Mouse (Mus musculus) layer of hippocampus, adult 2 months (tissue): ENCODE results near the gene Foxn3. TPM values are rescaled to one million over a fixed set of nuclear protein-coding genes. Genes with fewer than 3 reads are reported as not detected.

Source experiments
- DNase-seq, 2 experiments: peaks; one replicate each; pipeline ENCODE4 v3.0.0; 2022; ENCODE audit warnings: low spot score in 2 of 2
- H3K27ac ChIP-seq: fragments of 200-600 bp; 2 replicates; pipeline ENCODE4 v1.8.1; 2022
- H3K4me3 ChIP-seq: fragments of 200-600 bp; 2 replicates; pipeline ENCODE4 v1.8.1; 2022; ENCODE audit warnings: mild to moderate bottlenecking
- CTCF ChIP-seq: fragments of 200-600 bp; conservative IDR thresholded peaks from 2 replicates; pipeline ENCODE4 v1.8.1; 2022; ENCODE audit warnings: antibody characterized with exemption, mild to moderate bottlenecking, moderate library complexity
- total RNA-seq, 2 experiments: library from RNA; stranded (reverse); gene quantifications; 2 replicates each; pipeline ENCODE4 v1.2.3; 2021

Foxn3 gene
- total RNA-seq, 2 experiments from 2014 or later, result 45.9 to 53.7 TPM

DNA sequence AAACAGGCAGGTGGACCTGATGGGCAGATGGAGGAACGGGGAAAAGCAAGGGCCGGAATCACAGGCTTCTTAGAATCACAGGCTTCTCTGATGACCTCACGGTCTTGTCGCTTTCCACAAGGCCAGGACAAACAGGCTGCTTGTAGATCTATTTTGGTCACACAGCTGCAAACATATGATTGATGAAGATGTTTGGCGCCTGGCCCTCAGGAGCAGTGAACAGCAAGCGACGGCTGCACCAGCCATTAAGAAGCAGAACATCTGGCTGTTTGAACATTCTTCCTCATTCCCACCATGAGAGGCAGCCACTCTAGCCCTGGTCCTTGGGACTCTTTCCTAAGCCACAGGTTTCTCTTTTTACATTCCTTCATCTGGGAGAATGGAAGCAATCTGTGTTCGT lies 294.0 kb downstream of the Foxn3 start:
- no peak overlapping the region; the same call in 1 of the 2 replicates for H3K27ac ChIP-seq

DNA sequence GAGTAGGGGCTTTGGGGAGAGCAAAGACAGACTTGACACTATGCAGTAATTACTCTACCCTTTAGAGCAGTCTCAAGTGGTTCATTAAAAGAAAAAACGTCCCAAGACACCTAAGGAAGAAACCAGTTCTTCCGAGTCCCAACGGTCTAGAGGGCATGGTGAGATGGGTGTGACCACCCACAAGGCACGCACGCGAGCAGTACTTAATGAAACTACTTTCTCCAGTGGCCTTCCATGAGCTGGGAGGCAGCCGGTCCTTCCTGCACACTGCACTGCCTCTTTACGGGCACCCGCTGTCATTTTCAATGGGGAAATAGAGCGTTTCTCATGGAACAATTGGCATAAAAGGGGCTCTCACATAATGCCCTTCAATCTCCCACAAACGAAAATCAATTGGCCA lies 294.4 kb downstream of the Foxn3 start:
- Histone ChIP-seq H3K27ac (no peak overlapping the region; the same call in 1 of the 2 replicates), H3K4me3 (no peak overlapping the region)
- no peak for TF ChIP-seq CTCF
- no peak for DNase-seq

More for the DNA sequence above, 294.0 kb downstream of the Foxn3 start:
- TF ChIP-seq CTCF, result no peak
- DNase-seq, result no peak
- H3K4me3 ChIP-seq, result no peak overlapping the region

DNA sequence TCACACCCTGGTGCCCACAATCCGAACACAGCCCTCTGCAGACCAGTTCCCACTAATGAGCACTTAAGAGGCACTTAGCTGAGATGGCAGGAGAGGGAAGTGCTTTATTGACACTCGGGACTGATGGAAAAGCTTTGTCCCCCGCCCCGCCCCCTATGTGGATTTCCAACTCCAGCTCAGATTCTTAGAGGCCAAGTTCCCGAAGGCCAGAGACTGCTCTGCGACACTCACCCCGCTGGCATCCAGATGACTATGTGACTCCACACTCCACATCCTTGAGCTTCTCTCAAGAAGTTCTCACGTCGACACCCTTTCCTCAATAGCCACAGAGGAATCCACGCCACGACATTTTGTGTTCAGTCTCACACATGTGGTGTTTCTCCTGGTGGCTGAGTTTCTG lies 295.6 kb downstream of the Foxn3 start:
- no peak overlapping the region for H3K4me3 ChIP-seq
- H3K27ac ChIP-seq, result no peak overlapping the region
- no peak for TF ChIP-seq CTCF
- DNase-seq, result no peak

DNA sequence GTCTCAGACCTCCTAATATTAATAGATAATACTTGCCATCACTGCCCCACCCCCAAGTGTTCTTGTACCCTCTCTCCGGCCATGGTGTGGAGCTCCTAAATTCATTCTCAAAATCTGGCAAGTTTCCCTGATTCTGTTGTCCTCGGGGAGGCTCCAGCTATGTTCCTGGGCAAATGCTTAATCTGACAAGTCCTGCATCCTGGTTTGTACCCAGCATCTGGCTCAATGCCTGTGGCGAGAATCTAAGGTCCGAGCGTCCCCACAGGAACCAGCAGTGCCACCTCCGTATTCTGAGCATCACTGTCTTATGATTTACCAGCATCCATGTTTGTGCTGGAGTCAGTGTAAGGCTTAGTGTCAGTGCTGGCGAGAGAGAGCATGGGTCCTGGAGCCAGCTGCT lies 296.9 kb downstream of the Foxn3 start:
- no peak overlapping the region for H3K27ac ChIP-seq
- TF ChIP-seq CTCF, result no peak
- H3K4me3 ChIP-seq, result no peak overlapping the region
- no peak for DNase-seq

DNA sequence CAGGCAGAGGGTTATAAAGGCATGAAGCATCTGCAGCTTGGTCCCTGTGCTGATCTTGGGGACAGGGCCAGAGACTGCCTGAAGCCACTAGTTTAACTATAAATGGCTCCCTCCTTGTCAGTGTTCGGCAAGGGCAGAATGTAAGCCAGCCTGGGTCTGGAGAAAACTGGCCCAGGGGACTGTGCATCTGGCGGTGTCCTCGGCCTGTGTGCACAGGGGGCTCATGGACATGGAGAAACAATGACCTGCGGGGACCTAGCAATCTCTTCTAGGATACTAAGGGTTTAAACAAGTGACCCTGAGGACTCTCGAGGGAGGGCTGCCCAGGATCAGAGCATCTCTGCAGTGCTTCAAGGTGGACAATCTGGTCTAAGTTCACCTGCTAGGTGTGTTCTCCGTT lies 297.6 kb downstream of the Foxn3 start:
- Histone ChIP-seq H3K4me3 (no peak overlapping the region), H3K27ac (no peak overlapping the region)
- no peak for TF ChIP-seq CTCF
- DNase-seq, result no peak

DNA sequence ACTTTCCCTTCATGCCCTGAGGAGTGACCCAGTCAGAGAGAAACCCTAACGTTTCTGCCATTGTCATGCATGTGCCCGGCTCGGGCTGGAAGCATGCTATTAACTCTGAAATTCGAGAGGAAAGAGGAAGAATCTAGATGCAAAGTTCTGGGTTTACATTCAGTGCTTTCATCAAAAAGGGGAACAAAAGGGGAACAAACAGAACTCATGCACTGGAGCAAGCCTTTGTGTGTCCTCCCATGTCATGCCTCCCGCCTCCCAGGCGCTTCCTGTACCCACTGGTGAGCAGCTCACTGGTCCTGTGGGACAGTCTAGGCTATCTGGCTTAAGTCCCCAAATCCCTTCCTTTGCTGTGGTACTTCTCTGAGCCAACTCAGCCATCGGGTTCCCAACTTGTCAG lies 299.0 kb downstream of the Foxn3 start:
- no peak for TF ChIP-seq CTCF
- Histone ChIP-seq H3K27ac (no peak overlapping the region), H3K4me3 (no peak overlapping the region)
- DNase-seq, result no peak

DNA sequence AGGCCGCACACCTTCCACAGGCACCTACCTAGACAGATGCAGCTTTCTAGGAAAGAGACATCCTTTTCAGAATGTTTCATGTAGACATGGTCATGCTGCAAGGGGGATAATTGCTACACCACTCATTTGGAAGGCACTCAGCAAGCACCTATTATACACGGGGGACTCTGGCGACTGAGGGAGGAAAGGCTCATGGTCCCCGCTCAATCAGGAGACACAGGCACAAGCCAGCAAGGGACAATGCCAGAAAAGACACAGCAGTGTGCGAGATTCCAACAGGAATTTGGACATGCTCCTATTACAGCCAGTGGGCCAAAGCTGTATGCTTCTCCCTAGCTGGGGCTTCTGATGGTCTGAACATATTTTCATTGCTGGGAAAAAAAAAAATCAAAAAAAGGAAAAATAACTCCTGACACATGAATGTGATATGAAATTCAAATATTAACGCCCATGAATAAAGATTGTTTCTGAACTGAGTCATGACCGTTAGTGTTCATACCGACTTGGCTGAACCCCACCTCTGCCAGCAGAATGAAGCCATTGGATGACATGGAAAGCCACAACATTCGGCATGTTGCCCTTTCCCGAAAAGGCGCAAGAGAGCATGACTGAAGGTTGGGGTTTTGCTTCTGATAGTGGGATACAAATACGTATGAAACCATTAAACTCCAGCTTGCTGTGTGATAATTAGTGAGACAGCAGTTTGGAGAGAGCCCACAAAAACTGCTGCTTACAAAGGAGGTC lies 299.6 kb downstream of the Foxn3 start:
- DNase-seq, result no peak
- TF ChIP-seq CTCF, result no peak
- Histone ChIP-seq H3K4me3 (no peak overlapping the region), H3K27ac (no peak overlapping the region)

DNA sequence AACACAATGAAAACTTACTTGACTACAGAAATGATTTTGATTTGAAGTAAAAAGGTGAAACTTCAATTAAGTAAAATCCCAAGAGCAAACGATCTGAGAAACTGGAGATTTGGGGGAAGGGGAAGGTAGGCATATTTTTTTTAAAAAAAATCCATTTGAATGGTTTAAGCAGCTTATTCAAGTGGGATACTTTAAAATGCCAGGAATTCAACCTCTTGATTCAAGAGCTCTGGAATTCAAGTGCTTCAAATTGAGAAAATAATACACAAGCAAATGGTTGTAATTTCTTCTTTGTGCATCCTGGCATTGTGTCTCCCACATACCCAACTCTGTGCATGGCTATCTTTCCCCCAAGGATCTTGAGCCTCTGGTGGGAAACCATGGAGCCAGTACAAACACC lies 300.5 kb downstream of the Foxn3 start:
- no peak for TF ChIP-seq CTCF
- no peak overlapping the region for H3K27ac ChIP-seq
- no peak overlapping the region for H3K4me3 ChIP-seq
- DNase-seq, result no peak

DNA sequence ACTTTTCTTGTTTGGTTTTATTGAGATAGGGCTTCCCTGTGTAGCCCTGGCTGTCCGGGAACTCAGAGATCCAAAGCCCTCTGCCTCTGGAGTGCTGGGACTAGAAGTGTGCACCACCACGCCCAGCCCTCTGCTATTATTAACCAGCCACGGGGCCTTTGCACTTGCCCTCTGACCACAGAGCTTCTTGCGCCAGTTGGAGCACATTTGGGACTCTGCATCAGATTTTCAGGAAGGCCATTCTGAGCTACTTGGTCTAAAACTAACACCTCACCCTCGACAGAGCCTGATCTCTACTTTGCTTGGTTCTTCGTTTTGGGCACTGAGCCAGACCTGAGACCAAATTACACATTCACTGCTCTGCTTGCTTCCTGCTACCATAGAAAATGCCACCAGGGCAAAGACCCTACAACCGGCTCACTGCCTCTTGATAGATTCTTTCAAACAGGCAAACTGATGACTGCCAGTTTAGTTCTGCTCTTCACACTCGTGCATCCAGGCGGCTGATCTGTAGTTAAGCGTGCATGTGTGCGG lies 301.2 kb downstream of the Foxn3 start:
- no peak for DNase-seq
- no peak overlapping the region for H3K27ac ChIP-seq
- TF ChIP-seq CTCF, result no peak
- H3K4me3 ChIP-seq, result no peak overlapping the region

DNA sequence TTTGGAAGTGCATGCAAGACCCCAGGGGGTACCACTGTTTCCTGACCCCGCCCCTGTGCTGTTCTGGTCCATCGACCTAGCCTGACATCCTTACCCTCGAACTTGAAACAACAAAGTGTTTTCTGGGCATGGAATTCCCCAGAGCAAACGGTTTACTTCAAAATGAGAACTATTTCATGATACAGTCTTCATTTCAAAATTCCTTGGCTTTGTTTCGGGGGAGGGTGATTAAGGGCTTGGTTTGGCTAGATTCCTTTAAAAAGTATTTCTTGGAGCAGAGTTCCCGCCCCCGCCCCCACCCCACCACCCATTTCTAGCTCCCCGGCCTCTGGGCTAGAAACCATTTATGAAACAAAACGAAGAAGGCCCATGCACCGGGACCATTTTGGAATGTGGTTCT lies 303.2 kb downstream of the Foxn3 start:
- Histone ChIP-seq H3K4me3 (no peak overlapping the region), H3K27ac (no peak overlapping the region)
- no peak for TF ChIP-seq CTCF
- no peak for DNase-seq

DNA sequence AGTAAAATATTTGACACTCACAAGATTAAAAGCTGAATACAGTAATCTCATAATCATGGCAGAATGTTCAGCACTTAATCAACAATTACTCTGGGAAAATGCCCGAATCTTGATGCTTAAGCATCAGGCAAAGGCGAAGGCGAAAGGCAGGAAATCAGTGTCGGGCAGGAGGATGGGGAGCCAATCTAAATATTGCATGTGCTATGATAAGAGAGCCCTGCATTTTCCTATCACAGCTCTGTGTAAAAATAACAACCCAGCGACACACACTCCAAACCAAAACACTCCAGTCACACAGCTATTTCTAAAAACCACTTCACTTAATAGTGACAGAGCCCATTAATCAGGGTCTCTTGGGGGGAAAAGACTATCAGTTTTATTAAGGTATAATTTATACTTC lies 305.8 kb downstream of the Foxn3 start:
- Histone ChIP-seq H3K27ac (no peak overlapping the region), H3K4me3 (no peak overlapping the region)
- no peak for DNase-seq
- TF ChIP-seq CTCF, result no peak

DNA sequence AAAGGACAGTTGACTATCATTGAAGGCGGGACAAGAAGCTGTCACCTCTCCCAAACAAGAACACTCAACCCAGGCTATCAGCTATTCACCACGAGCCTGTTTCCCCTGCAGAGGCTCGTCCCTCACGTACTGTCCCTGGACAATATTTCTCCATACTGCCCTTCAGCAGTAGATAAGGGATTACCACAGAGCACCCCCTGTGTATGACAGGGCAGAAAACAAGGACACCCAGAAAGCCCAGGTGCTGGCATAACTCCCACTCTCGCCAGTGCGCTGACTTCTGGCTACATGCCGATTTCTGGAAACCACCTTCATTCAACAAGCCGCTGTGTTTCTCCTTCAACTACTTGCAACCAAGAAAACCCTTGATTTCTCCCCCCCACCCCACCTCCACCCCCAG lies 306.4 kb downstream of the Foxn3 start:
- Histone ChIP-seq H3K27ac (no peak overlapping the region), H3K4me3 (no peak overlapping the region)
- DNase-seq, result no peak
- TF ChIP-seq CTCF, result no peak

DNA sequence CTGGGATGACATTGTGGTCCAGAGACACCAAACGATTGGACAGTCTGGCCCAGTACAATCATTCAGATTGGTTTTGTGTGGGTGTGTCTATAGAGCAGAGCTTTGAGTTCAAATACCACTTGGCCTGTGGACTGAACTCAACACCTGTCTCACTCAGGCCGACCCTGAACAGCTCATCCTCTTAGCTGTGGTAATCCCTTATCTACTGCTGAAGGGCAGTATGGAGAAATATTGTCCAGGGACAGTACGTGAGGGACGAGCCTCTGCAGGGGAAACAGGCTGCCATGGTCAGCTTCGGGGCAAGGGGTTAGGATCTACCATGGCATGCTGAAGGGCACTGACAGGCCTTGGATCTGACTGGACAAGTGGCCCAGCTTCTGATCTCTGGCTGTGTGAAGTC lies 306.9 kb downstream of the Foxn3 start:
- no peak overlapping the region for H3K27ac ChIP-seq
- TF ChIP-seq CTCF, result no peak
- no peak overlapping the region for H3K4me3 ChIP-seq
- no peak for DNase-seq

DNA sequence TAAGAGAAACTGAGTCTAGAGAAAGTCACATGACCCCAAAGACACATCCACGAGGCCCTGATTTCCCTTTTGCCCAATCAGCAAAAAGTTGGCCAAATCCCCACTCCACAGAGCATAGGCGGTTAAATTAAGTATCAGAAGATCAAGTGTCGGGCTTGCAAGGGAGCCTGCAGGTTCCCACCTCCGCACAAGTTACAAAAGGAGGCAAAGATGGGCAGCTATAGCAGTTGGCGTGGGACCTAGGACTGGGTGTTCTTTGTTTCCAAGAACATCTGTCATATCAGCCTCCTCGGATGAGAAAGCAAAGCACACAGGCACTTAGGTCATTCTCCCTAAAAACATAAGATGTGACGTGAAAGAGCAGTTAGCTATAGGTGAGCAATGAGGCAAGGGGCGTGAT lies 308.9 kb downstream of the Foxn3 start:
- no peak for DNase-seq
- Histone ChIP-seq H3K4me3 (no peak overlapping the region), H3K27ac (no peak overlapping the region)
- no peak for TF ChIP-seq CTCF
